Mouse (Mus musculus) intestine, postnatal 0 days (tissue): Measurements from ENCODE around the gene Adh4. TPM values are rescaled to one million over a fixed set of nuclear protein-coding genes. Genes with fewer than 3 reads are reported as not detected.
"Not testable (repeated sequence)": the region's sequence is repeated elsewhere in the genome, so short reads cannot be mapped to it uniquely, and the experiment has no call there.

Experiments used
- ATAC-seq: fragments of 200-750 bp; cut with Nextera tagmentation; 2 replicates; pipeline ENCODE4 v1.8.0; 2017; ENCODE audit warnings: mild to moderate bottlenecking, moderate TSS enrichment, moderate library complexity
- H3K27ac ChIP-seq: fragments of 300-500 bp; sonication (generic); 2 replicates; pipeline ENCODE4 v1.5.1; 2014; ENCODE audit warnings: mild to moderate bottlenecking, low read depth, low read length, moderate library complexity
- H3K27me3 ChIP-seq: fragments of 300-500 bp; sonication (generic); replicated peaks from 2 replicates; pipeline ENCODE4 v1.6.1; 2014; ENCODE audit warnings: low read length, mixed read lengths; ENCODE audit not compliant: control insufficient read depth, insufficient read depth
- H3K36me3 ChIP-seq: fragments of 300-500 bp; sonication (generic); 2 replicates; pipeline ENCODE4 v1.6.1; 2014; ENCODE audit warnings: mild to moderate bottlenecking, moderate library complexity; ENCODE audit not compliant: control insufficient read depth, insufficient read depth
- H3K4me1 ChIP-seq: fragments of 300-500 bp; sonication (generic); replicated peaks from 2 replicates; pipeline ENCODE4 v1.6.1; 2014; ENCODE audit warnings: antibody characterized with exemption, low read length, mixed read lengths; ENCODE audit not compliant: control insufficient read depth, insufficient read depth
- H3K4me2 ChIP-seq: fragments of 300-500 bp; sonication (generic); replicated peaks from 2 replicates; pipeline ENCODE4 v1.6.1; 2014; ENCODE audit warnings: low read depth, mild to moderate bottlenecking, moderate library complexity
- H3K4me3 ChIP-seq: fragments of 300-500 bp; sonication (generic); 2 replicates; pipeline ENCODE4 v1.5.1; 2014; ENCODE audit warnings: low read depth, low read length
- H3K9ac ChIP-seq: fragments of 300-500 bp; sonication (generic); 2 replicates; pipeline ENCODE4 v1.6.1; 2014; ENCODE audit warnings: mild to moderate bottlenecking, low read depth, low read length
- H3K9me3 ChIP-seq: fragments of 300-500 bp; sonication (generic); 2 replicates; pipeline ENCODE4 v1.6.1; 2016; ENCODE audit warnings: mixed run types; ENCODE audit not compliant: control insufficient read depth
- CTCF ChIP-seq: sonication (generic); IDR thresholded peaks from 2 replicates; pipeline ENCODE4 v1.5.1; 2016; ENCODE audit warnings: low read depth, mild to moderate bottlenecking, control low read depth, antibody characterized with exemption, moderate library complexity
- WGBS: fragments of 180-500 bp; shearing (Covaris S2); extraction: QIAGEN DNeasy Blood & Tissue Kit; methylation state at CpG from one replicate; pipeline ENCODE4 v1.1.7; 2014; 5-methylcytosine and 5-hydroxymethylcytosine counted together
- polyA plus RNA-seq: library from polyadenylated mRNA; unstranded; fragments of >200 nt; fragmentation: Nextera tagmentation; extraction: Ambion mirVana; gene quantifications from 2 replicates; pipeline ENCODE4 v1.2.1, GENCODE M21; 2015

Gene Adh4
- polyA plus RNA-seq, 1 experiment from 2014 or later: 0.51 TPM

- H3K27me3 ChIP-seq: no peaks in the 10 kb centered on the region
- peaks cover 75% of the 10 kb centered on the region for H3K36me3 ChIP-seq
- H3K4me1 ChIP-seq: no peaks in the 10 kb centered on the region
- no peak overlapping the region for H3K4me2 ChIP-seq
- ATAC-seq: no peak
- H3K9ac ChIP-seq: no peak overlapping the region
- WGBS: 77% methylated on average over 16 of the region's 16 CpGs
- no peaks in the 10 kb centered on the region for H3K9me3 ChIP-seq
- no peak overlapping the region for H3K4me3 ChIP-seq
- TF ChIP-seq CTCF: no peak
- H3K27ac ChIP-seq: no peak overlapping the region
These were observed 49.4 kb downstream of the Adh4 start for GRCm38 (mm10) chr3:138464573-138465147.

- not testable (repeated sequence) for H3K4me3 ChIP-seq, H3K9me3 ChIP-seq, H3K4me2 ChIP-seq, H3K4me1 ChIP-seq, H3K27ac ChIP-seq, H3K27me3 ChIP-seq, H3K9ac ChIP-seq, ATAC-seq
- WGBS: 78% methylated on average over 1 of the region's 1 CpGs
- peaks cover 74% of the 10 kb centered on the region for H3K36me3 ChIP-seq
These were observed 51.4 kb downstream of the Adh4 start for GRCm38 (mm10) chr3:138466656-138467055.

GRCm38 (mm10) chr3:138471066-138471465 is 55.8 kb downstream of the Adh4 start:
- no peak overlapping the region for H3K27ac ChIP-seq
- WGBS: 88% methylated on average over 3 of the region's 3 CpGs
- H3K27me3 ChIP-seq: no peaks in the 10 kb centered on the region
- H3K36me3 ChIP-seq: peaks cover 53% of the 10 kb centered on the region
- ATAC-seq: no peak
- no peak overlapping the region for H3K4me2 ChIP-seq
- H3K4me1 ChIP-seq: no peaks in the 10 kb centered on the region
- H3K9ac ChIP-seq: no peak overlapping the region
- no peak overlapping the region for H3K4me3 ChIP-seq
- H3K9me3 ChIP-seq: no peaks in the 10 kb centered on the region
- TF ChIP-seq CTCF: no peak

GRCm38 (mm10) chr3:138479489-138479888 is 64.2 kb downstream of the Adh4 start:
- Histone ChIP-seq H3K4me3 (no peak overlapping the region), H3K4me2 (no peak overlapping the region), H3K27me3 (no peaks in the 10 kb centered on the region), H3K27ac (no peak overlapping the region), H3K36me3 (peaks cover 19% of the 10 kb centered on the region), H3K9ac (no peak overlapping the region), H3K4me1 (no peaks in the 10 kb centered on the region; the same call in 1 of the 2 replicates), H3K9me3 (no peaks in the 10 kb centered on the region)
- no peak for ATAC-seq
- TF ChIP-seq CTCF: no peak
- WGBS: 97% methylated on average over 8 of the region's 8 CpGs

Other genes starting within 250 kb of the Adh4 start
- 0.09 and 0.10 TPM in 2 replicates for gene 4930579F01Rik, start 221.6 kb upstream of the Adh4 start, polyA plus RNA-seq
- gene Adh7, start 197.7 kb upstream of the Adh4 start, polyA plus RNA-seq: 0.31 and 0.64 TPM in 2 replicates
- gene Adh1, start 154.5 kb upstream of the Adh4 start, polyA plus RNA-seq: 101 and 113 TPM in 2 replicates
- 6.1 and 9.2 TPM in 2 replicates for gene Adh6a, start 102.2 kb upstream of the Adh4 start, polyA plus RNA-seq
- not detected in 2 replicates for gene Adh6b, start 73.7 kb upstream of the Adh4 start, polyA plus RNA-seq
- gene Adh5, start 27.6 kb downstream of the Adh4 start, polyA plus RNA-seq: 105 and 111 TPM in 2 replicates
- 29.0 and 29.6 TPM in 2 replicates for gene Metap1, start 74.0 kb downstream of the Adh4 start, polyA plus RNA-seq
- gene Eif4e, start 110.7 kb downstream of the Adh4 start, polyA plus RNA-seq: 126 and 134 TPM in 2 replicates